Mouse (Mus musculus) liver, adult 2 months (tissue): Measurements from ENCODE around the gene Myo1d. TPM values are rescaled to one million over a fixed set of nuclear protein-coding genes. Genes with fewer than 3 reads are reported as not detected.

Source experiments
- DNase-seq: peaks from one replicate; pipeline ENCODE4 v3.0.0-alpha.2; 2011; ENCODE audit warnings: low read depth, low spot score; ENCODE audit errors: extremely low read depth
- H3K27ac ChIP-seq: fragments of 200-500 bp; replicated peaks from 2 replicates; pipeline ENCODE4 v1.5.1; 2012; ENCODE audit warnings: low read depth, mild to moderate bottlenecking, control low read depth, inconsistent platforms, low read length; ENCODE audit not compliant: insufficient read depth
- H3K27me3 ChIP-seq: fragments of 200-500 bp; 2 replicates; pipeline ENCODE4 v1.6.1; 2012; ENCODE audit warnings: mild to moderate bottlenecking, moderate library complexity, low read length, inconsistent platforms; ENCODE audit not compliant: control insufficient read depth, insufficient read depth
- H3K36me3 ChIP-seq: fragments of 200-500 bp; 2 replicates; pipeline ENCODE4 v1.6.1; 2012; ENCODE audit warnings: low read length, inconsistent platforms; ENCODE audit not compliant: control insufficient read depth, insufficient read depth
- H3K4me1 ChIP-seq: fragments of 200-500 bp; 2 replicates; pipeline ENCODE4 v1.6.1; 2011; ENCODE audit warnings: low read length; ENCODE audit not compliant: control insufficient read depth, insufficient read depth
- H3K4me3 ChIP-seq: fragments of 200-500 bp; 2 replicates; pipeline ENCODE4 v1.5.1; 2011; ENCODE audit warnings: low read depth, mild to moderate bottlenecking, control low read depth, low read length, moderate library complexity; ENCODE audit not compliant: insufficient read depth
- H3K79me2 ChIP-seq: fragments of 200-500 bp; 2 replicates; pipeline ENCODE4 v1.6.1; 2012; ENCODE audit warnings: inconsistent platforms, mild to moderate bottlenecking, low read length, moderate library complexity; ENCODE audit not compliant: control insufficient read depth, insufficient read depth
- H3K9ac ChIP-seq: fragments of 200-500 bp; 2 replicates; pipeline ENCODE4 v1.6.1; 2012; ENCODE audit warnings: low read depth, mild to moderate bottlenecking, control low read depth, inconsistent platforms, low read length
- CTCF ChIP-seq: fragments of 200-500 bp; IDR thresholded peaks from 2 replicates; pipeline ENCODE4 v1.5.1; 2011; ENCODE audit warnings: low read depth, low read length, control low read depth
- POLR2A ChIP-seq: fragments of 200-500 bp; IDR thresholded peaks from 2 replicates; pipeline ENCODE4 v1.6.1; 2011; ENCODE audit warnings: low read length, control low read depth; ENCODE audit not compliant: insufficient read depth; ENCODE audit errors: extremely low read depth
- WGBS: fragments of 180-500 bp; shearing (Covaris S2); methylation state at CpG from one replicate; pipeline ENCODE4 v1.1.7; 2018; 5-methylcytosine and 5-hydroxymethylcytosine counted together
- polyA plus RNA-seq: library from polyadenylated mRNA; depleted of rRNA; stranded (reverse); fragments of >200 nt; gene quantifications from 2 replicates; pipeline ENCODE4 v1.2.3, GENCODE M21; 2012
- total RNA-seq: library from RNA; depleted of rRNA; stranded (reverse); fragments of >200 nt; gene quantifications from 2 replicates; pipeline ENCODE4 v1.2.3, GENCODE M21; 2014

Myo1d gene
- total and polyA plus RNA-seq, 2 experiments, result 5.2 to 6.8 TPM

DNA sequence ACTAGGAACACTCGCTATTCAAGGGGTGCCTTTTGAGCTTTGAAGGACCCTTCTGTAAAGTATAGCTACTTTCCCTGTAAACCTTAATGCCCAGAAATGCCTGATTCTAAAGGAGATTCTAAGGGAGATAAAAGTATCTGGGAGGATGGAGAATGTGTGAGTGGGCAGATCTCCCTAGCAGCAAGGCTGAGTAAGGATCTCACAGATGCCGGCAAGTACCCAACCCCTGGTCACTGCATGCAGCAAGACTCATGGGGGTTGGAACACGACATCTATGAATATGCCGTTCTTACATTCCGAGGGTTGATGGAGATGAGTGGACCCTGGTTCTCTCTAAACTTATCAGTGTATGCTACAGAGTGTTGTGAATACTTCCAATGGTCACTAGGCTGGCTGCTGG, 286.6 kb downstream of the Myo1d start:
- Histone ChIP-seq H3K27ac (no peak overlapping the region), H3K27me3 (no peaks in the 10 kb centered on the region), H3K4me3 (no peak overlapping the region), H3K79me2 (no peaks in the 10 kb centered on the region), H3K36me3 (no peaks in the 10 kb centered on the region), H3K4me1 (no peaks in the 10 kb centered on the region), H3K9ac (no peak overlapping the region)
- 95% methylated on average over 5 of the region's 5 CpGs for WGBS
- no peak for TF ChIP-seq POLR2A
- no peak for TF ChIP-seq CTCF
- no peak for DNase-seq

DNA sequence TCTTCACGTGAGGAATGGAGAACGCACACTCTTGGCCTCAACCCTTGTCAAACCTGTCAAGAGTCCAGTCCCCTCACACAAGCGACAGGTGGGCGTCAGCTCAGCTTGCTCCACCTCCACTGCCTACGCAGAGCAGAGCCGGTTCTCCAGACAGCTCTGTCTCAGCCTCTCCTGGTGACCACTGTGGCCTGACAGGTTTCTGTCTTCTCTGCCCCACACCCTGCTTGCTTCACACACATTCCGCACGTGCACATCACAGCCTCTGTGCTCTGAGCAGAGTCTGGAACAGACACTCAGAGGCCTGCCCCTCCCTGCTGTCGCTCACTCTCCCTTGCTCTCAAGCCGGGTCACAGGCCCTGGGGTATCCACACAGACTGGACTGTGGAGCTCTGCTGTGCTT, 289.0 kb downstream of the Myo1d start:
- no peak for DNase-seq
- Histone ChIP-seq H3K4me3 (no peak overlapping the region), H3K9ac (no peak overlapping the region), H3K79me2 (no peaks in the 10 kb centered on the region), H3K27me3 (no peaks in the 10 kb centered on the region), H3K36me3 (no peaks in the 10 kb centered on the region), H3K27ac (no peak overlapping the region), H3K4me1 (no peaks in the 10 kb centered on the region; the same call in 1 of the 2 replicates)
- WGBS, result 87% methylated on average over 10 of the region's 10 CpGs
- TF ChIP-seq POLR2A, result no peak
- no peak for TF ChIP-seq CTCF

DNA sequence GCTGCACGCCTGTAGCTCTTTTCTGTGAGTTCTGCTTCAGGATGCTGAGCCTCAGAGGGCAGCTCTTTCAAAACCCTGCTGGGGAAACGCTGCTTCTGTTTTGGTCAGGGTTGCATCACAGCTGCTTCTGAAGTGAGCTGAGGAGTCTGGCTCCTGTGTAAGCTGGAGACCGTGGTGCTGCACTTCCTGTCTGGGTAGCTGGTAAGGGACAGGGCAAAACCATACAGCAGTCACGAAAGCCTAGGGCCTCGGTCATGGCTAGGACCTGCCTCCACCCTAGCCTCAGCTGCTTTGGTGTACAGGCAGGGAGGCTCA, 290.0 kb downstream of the Myo1d start:
- Histone ChIP-seq H3K4me1 (no peaks in the 10 kb centered on the region; the same call in 1 of the 2 replicates), H3K79me2 (no peaks in the 10 kb centered on the region), H3K27ac (no peak overlapping the region), H3K9ac (no peak overlapping the region), H3K4me3 (no peak overlapping the region), H3K36me3 (no peaks in the 10 kb centered on the region), H3K27me3 (no peaks in the 10 kb centered on the region)
- WGBS, result 69% methylated on average over 5 of the region's 5 CpGs
- no peak for DNase-seq
- TF ChIP-seq POLR2A, result no peak
- TF ChIP-seq CTCF, result no peak

DNA sequence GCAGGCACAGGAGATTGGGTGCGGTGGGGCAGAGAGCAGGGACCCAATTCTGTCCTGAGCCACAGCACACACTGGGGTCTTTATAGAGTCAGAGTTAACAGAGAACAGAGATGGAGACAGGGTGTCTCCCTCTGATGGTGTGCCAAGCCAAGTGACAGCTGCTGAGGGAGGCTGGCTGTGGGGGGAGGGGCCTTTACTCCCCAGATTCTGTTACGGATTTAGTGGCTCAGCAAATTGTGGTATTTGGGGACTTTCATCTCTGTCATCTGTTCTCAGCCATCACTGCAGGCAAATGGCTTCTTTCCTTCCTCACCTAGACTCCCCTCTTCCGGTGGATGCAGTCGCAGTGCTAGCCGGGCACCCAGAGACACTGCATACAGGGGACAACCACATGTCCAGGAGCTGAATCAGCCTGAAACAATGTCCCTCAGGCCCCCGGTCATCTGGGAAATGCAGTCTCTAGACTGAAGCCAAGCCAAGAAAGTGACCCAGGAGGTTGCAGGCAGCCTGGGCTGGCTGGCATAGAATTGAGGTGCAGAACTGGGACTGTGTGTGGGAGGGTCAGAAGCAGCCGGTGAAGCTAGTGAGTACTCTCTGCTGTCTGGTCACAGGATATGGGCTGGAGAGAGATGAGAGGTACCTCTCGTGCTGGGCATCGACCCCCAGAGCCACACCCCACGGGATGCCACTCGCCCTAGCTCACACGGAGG, 290.5 kb downstream of the Myo1d start:
- 71% methylated on average over 12 of the region's 12 CpGs for WGBS
- no peaks in the 10 kb centered on the region; the same call in 1 of the 2 replicates for H3K4me1 ChIP-seq
- TF ChIP-seq POLR2A, result no peak
- TF ChIP-seq CTCF, result no peak
- no peak for DNase-seq
- H3K4me3 ChIP-seq, result no peak overlapping the region
- no peak overlapping the region for H3K27ac ChIP-seq
- no peak overlapping the region for H3K9ac ChIP-seq
- no peaks in the 10 kb centered on the region for H3K27me3 ChIP-seq
- H3K79me2 ChIP-seq, result no peaks in the 10 kb centered on the region
- no peaks in the 10 kb centered on the region for H3K36me3 ChIP-seq

DNA sequence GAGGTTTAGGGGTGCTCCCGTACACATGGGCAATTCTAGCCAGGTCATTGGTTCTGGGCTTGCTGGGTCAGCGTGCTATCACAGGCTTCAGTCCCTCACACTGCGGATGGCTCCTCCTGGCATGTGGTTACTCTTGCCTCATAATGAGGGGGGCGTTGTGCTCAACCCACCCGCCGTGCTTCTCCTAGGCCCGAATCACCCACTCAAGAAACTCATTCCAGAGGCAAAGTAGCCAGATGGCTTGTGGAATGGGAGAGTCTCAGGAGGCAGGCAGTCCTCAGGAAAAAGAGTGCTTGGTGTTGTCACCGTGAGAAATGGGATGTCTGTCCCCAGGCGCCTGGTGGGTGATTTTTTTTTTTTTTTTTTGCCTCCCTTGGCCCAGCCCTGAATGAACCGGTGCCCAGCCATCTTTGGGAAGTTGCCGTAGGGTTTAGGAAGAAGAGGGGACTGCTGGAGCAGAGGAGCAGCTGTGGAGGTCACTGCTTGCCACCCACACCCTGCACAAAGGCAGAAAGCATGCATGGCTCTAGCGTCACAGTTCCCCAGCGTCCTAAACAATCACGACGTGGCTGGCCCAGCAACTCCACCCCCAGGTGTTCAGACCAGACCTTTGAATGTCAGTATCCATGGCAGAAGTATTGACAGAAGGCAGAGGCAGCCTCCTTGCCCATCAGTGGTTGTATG, 291.8 kb downstream of the Myo1d start:
- no peak overlapping the region for H3K9ac ChIP-seq
- DNase-seq, result no peak
- no peaks in the 10 kb centered on the region; the same call in 1 of the 2 replicates for H3K4me1 ChIP-seq
- no peak overlapping the region for H3K4me3 ChIP-seq
- WGBS, result 83% methylated on average over 15 of the region's 15 CpGs
- H3K79me2 ChIP-seq, result no peaks in the 10 kb centered on the region
- no peak overlapping the region for H3K27ac ChIP-seq
- TF ChIP-seq CTCF (no peak), POLR2A (no peak)
- no peaks in the 10 kb centered on the region for H3K36me3 ChIP-seq
- H3K27me3 ChIP-seq, result no peaks in the 10 kb centered on the region
